Mouse (Mus musculus) thymus, adult 18-20 months (tissue): Measurements from ENCODE around the gene Ablim1.

Experiments
- DNase-seq, 2 experiments: peaks; one replicate each; pipeline ENCODE4 v3.0.0; 2022; ENCODE audit warnings: mixed read lengths in 2 of 2

Ablim1 gene

GRCm38 (mm10) chr19:57298006-57298405, 16.7 kb downstream of the Ablim1 start:
- no peak for DNase-seq

- no peak for DNase-seq
Measured at GRCm38 (mm10) chr19:57297447-57297846, 17.3 kb downstream of the Ablim1 start.

GRCm38 (mm10) chr19:57296539-57296938, 18.2 kb downstream of the Ablim1 start:
- no peak for DNase-seq

GRCm38 (mm10) chr19:57295521-57295920, 19.2 kb downstream of the Ablim1 start:
- DNase-seq = no peak

GRCm38 (mm10) chr19:57294356-57294755, 20.4 kb downstream of the Ablim1 start:
- DNase-seq = no peak

- peak in 1 of 2 experiments; percentile 7 for DNase-seq
Measured at GRCm38 (mm10) chr19:57293737-57294136, 21.0 kb downstream of the Ablim1 start.

- no peak for DNase-seq
Measured at GRCm38 (mm10) chr19:57283310-57283709, 31.4 kb downstream of the Ablim1 start.

- DNase-seq = no peak
Measured at GRCm38 (mm10) chr19:57282642-57283041, 32.1 kb downstream of the Ablim1 start.

GRCm38 (mm10) chr19:57279666-57280065, 35.1 kb downstream of the Ablim1 start:
- DNase-seq = no peak

- DNase-seq = no peak
Measured at GRCm38 (mm10) chr19:57278263-57278662, 36.5 kb downstream of the Ablim1 start.

- DNase-seq = no peak
Measured at GRCm38 (mm10) chr19:57277010-57277409, 37.7 kb downstream of the Ablim1 start.

- no peak for DNase-seq
Measured at GRCm38 (mm10) chr19:57275166-57275953, 39.4 kb downstream of the Ablim1 start.

- DNase-seq = no peak
Measured at GRCm38 (mm10) chr19:57274717-57275116, 40.0 kb downstream of the Ablim1 start.

- no peak for DNase-seq
Measured at GRCm38 (mm10) chr19:57274286-57274685, 40.4 kb downstream of the Ablim1 start.

GRCm38 (mm10) chr19:57272824-57273613, 41.7 kb downstream of the Ablim1 start:
- DNase-seq = peak; percentile 37 to 53

- DNase-seq = no peak
Measured at GRCm38 (mm10) chr19:57271757-57272156, 43.0 kb downstream of the Ablim1 start.

GRCm38 (mm10) chr19:57270711-57271110, 44.0 kb downstream of the Ablim1 start:
- no peak for DNase-seq

GRCm38 (mm10) chr19:57269791-57270190, 44.9 kb downstream of the Ablim1 start:
- no peak for DNase-seq

GRCm38 (mm10) chr19:57267531-57267930, 47.2 kb downstream of the Ablim1 start:
- no peak for DNase-seq

GRCm38 (mm10) chr19:57266374-57267085, 48.2 kb downstream of the Ablim1 start:
- DNase-seq = no peak

GRCm38 (mm10) chr19:57264296-57264947, 50.3 kb downstream of the Ablim1 start:
- DNase-seq = no peak

GRCm38 (mm10) chr19:57257801-57258200, 56.9 kb downstream of the Ablim1 start:
- DNase-seq = no peak

- no peak for DNase-seq
Measured at GRCm38 (mm10) chr19:57256666-57257065, 58.1 kb downstream of the Ablim1 start.
